Mouse (Mus musculus) erythroblast, embryonic 14.5 days (primary cell): Measurements from ENCODE around the gene Celf6.

Experiments
- GATA1 ChIP-seq: IDR thresholded peaks from 2 replicates; pipeline ENCODE4 v1.6.1; 2012; ENCODE audit warnings: low read length, inconsistent platforms, mixed read lengths
- TAL1 ChIP-seq: IDR thresholded peaks from 3 replicates; pipeline ENCODE4 v1.6.1; 2012; ENCODE audit warnings: low read length, inconsistent platforms, mixed read lengths

GRCm38 (mm10) chr9:59577844-59578504 lies at the start of gene Celf6:
- TF ChIP-seq GATA1 (no peak; the same call in 1 of the 2 replicates), TAL1 (no peak)
